Mouse (Mus musculus) brain, embryonic 18.5 days (tissue): ENCODE measurements at regions not wholly inside any gene's neighbourhood (a gene's known extent, or its start where the extent isn't known, plus 50 kb on each side); places are given as distances from the start of the nearest gene placed in this dataset.

Source experiments
- DNase-seq: peaks from one replicate; pipeline ENCODE4 v3.0.0-alpha.2; 2012; ENCODE audit warnings: low read depth, low spot score

DNA sequence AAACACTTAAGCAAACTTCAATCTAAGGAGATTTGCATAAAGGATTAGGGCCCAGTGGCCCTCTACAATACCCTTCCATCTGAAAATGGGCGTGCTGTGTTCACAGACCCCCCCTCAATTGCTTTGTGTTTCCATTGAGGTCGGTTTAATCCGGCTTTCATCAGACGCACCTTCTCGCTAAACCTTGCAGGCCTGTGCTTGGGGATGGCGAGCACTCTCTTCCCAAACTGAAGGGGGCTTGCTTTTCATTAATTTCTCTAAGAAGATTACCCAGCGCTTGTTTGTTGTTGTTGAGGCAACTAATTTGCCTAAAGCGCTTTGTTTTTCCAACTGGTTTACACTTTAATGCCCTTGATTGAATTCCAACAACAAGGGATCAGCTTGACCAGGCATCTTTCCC is 268.8 kb upstream of the Irx3 start:
- DNase-seq, result no peak

DNA sequence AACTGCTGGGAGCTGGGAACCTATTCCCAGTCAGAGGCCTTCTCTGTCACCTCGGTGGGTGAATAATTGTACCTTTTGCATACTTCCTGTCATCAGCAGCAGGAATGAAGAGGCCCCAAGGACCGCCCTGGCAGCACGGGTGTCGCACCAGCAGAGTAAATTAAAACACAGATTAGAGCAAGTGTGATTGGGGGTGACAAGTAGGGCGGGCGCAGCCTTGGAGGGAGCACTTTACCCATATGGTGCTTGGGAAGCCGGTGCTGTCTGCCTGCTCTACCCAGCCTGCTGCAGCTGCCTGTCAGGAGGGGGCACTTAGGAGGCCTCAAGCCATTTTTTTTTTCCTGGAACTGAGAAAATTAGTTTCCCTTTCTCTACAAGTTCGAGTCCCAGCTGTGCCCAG is 264.6 kb upstream of the Irx3 start:
- DNase-seq, result no peak

GRCm38 (mm10) chr8:92065554-92066239 is 263.8 kb upstream of the Irx3 start:
- DNase-seq, result no peak

GRCm38 (mm10) chr8:92064971-92065370 is 263.1 kb upstream of the Irx3 start:
- no peak for DNase-seq

DNA sequence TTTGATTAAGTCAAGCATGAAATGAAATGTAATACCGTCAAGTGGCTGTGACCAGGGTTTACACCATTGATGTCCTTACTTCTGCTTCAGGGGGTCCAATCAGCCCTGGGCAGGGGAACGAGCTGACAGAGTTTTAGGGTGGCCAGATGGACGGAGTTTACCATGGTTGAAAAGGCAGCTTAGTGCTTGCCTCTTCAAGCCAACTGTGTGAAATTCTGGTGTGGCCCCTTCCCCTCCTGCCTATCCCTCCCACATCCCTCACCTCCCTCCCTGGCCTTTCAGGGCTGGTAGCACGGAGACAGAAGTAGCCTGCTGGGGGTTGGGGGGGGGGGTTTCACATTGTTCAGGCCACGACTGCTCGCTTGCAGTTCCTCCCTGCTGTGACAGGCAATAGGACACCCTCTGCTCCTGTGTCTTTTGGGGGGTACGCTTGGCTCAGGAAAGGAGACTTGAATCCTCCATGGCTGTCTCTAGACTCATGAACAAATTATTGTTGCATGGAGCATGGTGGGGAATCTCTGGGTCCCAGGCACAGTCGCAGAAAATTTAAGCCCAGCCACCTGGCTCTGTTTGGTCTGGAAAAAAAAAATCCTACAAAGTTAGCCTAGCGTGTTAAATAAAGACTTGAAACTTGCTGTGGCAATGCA is 262.4 kb upstream of the Irx3 start:
- DNase-seq, result no peak

DNA sequence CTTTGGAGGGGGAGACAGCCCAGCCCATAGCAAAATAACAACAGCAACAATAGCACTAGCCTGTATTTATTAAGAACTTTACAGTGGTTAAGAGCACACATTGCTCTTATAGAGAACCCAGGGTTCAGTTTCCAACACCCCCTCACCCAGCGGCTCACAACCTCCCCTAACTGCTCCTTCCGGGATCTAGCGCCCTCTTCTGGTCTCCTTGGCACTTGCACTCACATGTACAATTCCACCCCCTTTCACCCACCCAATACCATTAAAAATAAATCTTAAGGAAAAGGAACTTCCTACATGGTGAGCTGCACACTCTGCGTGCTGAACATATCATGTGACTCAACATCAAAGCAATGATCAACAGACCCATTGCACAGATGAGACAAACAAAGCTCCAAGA is 261.5 kb upstream of the Irx3 start:
- no peak for DNase-seq

GRCm38 (mm10) chr8:92059471-92059870 is 257.6 kb upstream of the Irx3 start:
- DNase-seq, result no peak

DNA sequence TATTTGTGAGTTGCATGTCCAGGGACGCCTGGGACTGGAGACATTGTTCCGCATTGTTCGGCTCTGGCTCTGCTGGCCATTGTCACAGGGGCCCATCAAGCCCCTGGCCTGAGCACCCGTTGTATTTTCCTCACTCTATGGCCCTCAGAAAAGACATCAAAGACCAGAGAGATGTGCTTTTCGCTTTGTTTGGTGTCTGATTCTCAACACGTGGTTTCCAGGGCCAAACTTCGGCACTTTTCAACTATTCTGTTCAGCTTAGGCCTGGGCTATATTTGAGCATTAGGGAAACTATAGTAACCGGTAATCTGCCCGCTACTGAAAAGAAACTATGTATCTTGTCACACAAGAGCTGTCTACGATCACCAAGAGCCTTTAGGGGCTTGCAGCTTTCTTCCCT is 257.1 kb upstream of the Irx3 start:
- no peak for DNase-seq

- no peak for DNase-seq
Measured at GRCm38 (mm10) chr8:92057857-92058256, 256.0 kb upstream of the Irx3 start.

- no peak for DNase-seq
Measured at GRCm38 (mm10) chr8:92055590-92055989, 253.7 kb upstream of the Irx3 start.

- no peak for DNase-seq
Measured at GRCm38 (mm10) chr8:92044695-92045094, 242.8 kb upstream of the Irx3 start.

- no peak for DNase-seq
Measured at GRCm38 (mm10) chr8:92042951-92043350, 241.1 kb upstream of the Irx3 start.

GRCm38 (mm10) chr8:92029954-92030353 is 228.1 kb upstream of the Irx3 start:
- peak; percentile 12 for DNase-seq

DNA sequence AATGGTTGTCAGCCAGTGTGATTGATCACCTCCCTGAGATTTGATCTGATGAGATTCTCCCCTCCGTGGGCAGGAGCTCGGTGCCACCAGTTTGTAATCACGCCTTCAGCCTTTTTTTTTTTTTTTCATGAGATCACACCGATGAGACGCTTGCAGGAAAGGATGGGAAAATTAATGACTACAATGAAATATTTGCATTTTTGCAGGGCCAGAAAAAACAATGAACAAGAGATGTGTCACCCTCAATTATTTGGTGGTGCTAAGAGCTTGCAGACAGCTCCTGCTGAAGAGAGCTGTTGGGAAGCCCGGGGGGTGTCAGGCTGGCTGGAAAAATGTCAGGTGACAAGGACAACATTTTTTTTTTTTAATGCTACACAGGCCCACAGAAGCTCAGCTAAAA is 227.6 kb upstream of the Irx3 start:
- DNase-seq, result no peak

DNA sequence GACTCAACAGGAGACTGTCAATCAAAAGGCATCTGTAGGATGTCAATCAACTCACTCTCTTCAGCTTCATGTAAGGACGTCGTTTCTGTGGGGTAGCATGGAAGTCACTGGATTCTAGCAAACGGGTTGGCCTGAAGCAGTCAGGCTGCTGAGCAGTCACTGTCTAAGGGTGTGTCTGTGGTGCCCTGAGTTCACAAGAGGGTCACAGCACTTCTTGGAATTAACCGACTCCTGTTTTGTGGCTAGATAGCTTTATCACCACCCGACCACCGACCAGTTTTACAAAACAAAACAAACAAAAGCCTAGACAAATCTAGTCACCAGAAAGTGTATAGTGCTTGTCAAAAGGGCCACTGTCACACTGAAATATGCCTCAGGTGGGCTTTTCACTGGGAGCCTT is 226.4 kb upstream of the Irx3 start:
- DNase-seq, result no peak

- DNase-seq, result no peak
Measured at GRCm38 (mm10) chr8:92024133-92024532, 222.3 kb upstream of the Irx3 start.

DNA sequence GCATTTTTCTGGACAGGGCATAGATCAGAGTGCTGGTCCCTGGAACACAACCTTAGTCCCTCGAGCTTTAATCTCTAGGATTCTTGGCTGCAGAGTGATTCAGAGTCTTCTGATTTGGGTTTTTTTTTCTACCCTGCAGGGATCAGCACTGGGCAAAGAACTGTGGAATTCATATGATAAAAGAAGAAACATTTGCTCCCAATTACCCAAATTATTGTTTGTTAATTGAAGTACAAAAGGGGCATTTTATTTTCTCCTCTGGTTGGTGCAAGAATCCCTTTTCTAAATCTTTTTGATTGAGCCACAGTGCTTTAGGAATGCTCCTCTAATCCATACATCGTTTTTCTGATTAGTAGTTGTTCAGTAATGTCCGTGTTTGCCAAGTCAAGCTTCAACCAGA is 219.7 kb upstream of the Irx3 start:
- DNase-seq, result no peak

GRCm38 (mm10) chr8:92014704-92015103 is 212.8 kb upstream of the Irx3 start:
- DNase-seq, result no peak

DNA sequence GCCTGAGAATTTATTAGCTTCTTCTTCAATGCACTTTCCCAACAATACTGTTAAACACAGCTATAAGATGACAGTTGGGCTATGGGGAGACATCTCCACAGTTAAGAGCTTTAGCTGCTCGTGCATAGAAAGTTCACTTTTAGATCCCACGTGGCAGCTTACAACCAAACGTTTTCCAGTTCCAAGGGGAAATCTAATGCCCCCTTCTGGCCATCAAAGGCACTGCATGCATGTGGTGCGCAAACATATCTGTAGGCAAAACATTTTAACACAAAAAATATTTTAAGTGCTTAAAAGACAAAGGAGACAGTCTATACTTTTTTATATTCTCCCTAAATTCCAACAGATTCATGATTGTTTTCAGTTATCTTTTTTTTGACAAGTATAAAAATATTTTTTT is 211.3 kb upstream of the Irx3 start:
- DNase-seq, result no peak

DNA sequence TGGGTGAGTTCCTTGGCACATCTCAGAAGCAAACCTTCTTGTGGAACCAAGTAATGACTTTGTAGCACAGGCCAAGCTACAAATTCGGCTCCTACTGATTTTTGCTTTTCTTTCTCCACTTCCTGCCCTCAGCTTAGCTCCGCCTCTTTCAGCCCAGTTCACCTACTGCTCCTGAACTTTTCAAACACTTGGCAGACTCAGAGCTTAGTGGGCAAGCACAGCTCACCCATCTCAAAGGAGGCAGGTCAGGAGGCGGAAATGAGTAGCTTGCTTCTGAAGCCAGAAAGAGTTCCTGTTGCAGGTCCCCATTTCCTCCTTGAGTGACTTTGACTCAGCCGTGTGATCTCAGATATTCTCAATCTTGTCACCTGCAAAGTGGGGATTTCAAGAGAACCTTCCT is 208.5 kb upstream of the Irx3 start:
- no peak for DNase-seq

DNA sequence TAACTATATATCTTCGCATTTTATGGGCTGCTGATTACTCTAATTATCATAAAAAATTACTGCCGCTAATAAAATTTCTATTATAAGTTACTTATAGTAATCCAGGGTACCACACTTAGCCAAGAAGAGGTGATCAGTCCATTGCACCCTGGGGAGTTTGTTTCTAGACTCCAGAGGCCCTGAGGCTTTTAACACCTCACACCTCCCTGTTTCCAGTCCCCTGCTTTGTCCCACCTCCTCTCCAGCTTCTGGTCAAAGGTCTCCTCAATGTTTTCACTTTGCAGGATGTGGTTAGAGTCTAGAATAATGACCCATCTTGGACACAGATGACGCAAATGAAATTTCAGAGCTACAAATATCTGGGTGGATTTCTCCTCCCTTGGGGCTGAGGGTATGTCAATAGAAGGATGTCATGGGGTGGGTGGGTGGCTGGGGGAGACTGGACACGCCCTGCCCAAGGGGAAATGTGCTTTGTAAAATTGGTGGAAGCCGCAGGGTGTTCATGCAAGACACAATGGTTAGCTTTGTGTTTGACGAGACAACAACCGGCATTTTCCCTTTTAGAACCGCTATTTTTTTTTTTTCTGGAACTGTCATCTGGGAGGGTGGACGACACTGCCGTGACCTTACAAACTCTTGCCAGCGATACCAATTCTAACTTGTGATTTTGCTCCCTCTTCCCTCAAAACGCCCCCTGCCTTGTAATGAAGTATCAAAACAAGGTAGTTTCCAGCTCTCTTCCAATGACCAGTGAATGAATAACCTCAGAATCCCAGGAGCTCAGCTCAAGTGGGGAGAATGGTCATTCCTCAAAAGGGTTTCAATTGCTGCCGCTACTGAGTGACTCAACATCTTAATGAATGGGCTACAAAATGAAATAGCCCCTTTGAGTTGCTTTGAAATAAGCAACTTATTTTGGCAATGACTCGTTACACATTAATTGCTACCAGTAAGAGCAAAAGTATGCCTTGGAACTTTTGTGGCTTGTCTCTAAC is 207.0 kb upstream of the Irx3 start:
- no peak for DNase-seq

DNA sequence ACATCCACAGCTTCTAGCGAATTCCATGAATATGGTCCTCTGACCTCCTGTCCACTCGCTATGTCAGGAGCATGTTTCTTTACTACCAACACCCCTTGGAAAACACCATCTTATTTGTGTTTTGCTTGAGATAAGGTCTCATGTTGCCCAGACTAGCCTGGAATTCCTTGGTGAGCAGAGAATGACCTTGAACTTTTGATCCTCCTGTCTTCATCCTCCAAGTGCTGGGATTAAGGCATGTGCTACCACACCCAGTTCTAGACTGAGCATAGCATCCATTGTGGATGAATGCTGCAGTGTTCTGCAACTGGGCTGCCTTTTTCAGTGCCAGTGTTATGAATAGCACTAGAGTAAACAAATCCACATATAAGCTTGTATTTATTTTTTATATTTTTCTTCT is 203.2 kb upstream of the Irx3 start:
- no peak for DNase-seq
